Mouse (Mus musculus): ENCODE measurements around the gene Dnase2a.

The Dnase2a gene

GRCm38 (mm10) chr8:84936962-84937546, 28.7 kb downstream of the Dnase2a start, which contains the start of gene Mast1:
Gene Mast1, minus strand, starts transcription at chr8:84937359.
- peak; percentile 57 to 58 for DNase-seq (ENCODE audit: low spot score in 2 of 2)

GRCm38 (mm10) chr8:84937620-84938485, 29.5 kb downstream of the Dnase2a start:
- no peak for DNase-seq (ENCODE audit: low spot score in 2 of 2)

GRCm38 (mm10) chr8:84943699-84944098, 35.3 kb downstream of the Dnase2a start:
- no peak for DNase-seq (ENCODE audit: low spot score in 2 of 2)

- DNase-seq (ENCODE audit: low spot score in 2 of 2), result peak in 1 of 2 experiments; percentile 66
These were observed 36.3 kb downstream of the Dnase2a start for GRCm38 (mm10) chr8:84944478-84945160.

GRCm38 (mm10) chr8:84945235-84945632, 36.9 kb downstream of the Dnase2a start:
- peak; percentile 83 to 85 for DNase-seq (ENCODE audit: low spot score in 2 of 2)

- no peak for DNase-seq (ENCODE audit: low spot score in 2 of 2)
These were observed 37.5 kb downstream of the Dnase2a start for GRCm38 (mm10) chr8:84945633-84946527.

GRCm38 (mm10) chr8:84946528-84947240, 38.3 kb downstream of the Dnase2a start, which contains the start of gene Rtbdn:
Gene Rtbdn, plus strand, starts transcription at chr8:84946991.
- DNase-seq (ENCODE audit: low spot score in 2 of 2), result no peak

GRCm38 (mm10) chr8:84947241-84947545, 38.8 kb downstream of the Dnase2a start:
- DNase-seq (ENCODE audit: low spot score in 2 of 2), result no peak

GRCm38 (mm10) chr8:84949753-84950152, 41.4 kb downstream of the Dnase2a start:
- no peak for DNase-seq (ENCODE audit: low spot score in 2 of 2)

- DNase-seq (ENCODE audit: low spot score in 2 of 2), result no peak
These were observed 44.4 kb downstream of the Dnase2a start for GRCm38 (mm10) chr8:84952612-84953255.

- DNase-seq (ENCODE audit: low spot score in 2 of 2), result peak in 1 of 2 experiments; percentile 58
These were observed 48.4 kb downstream of the Dnase2a start for GRCm38 (mm10) chr8:84956768-84957167.

- DNase-seq (ENCODE audit: low spot score in 2 of 2), result no peak
These were observed 51.5 kb downstream of the Dnase2a start for GRCm38 (mm10) chr8:84959811-84960210.

- DNase-seq (ENCODE audit: low spot score in 2 of 2), result no peak
These were observed 55.6 kb downstream of the Dnase2a start for GRCm38 (mm10) chr8:84963952-84964351.

GRCm38 (mm10) chr8:84965731-84966291, 57.5 kb downstream of the Dnase2a start:
- peak; percentile 95 to 96 for DNase-seq (ENCODE audit: low spot score in 2 of 2)

- no peak for DNase-seq (ENCODE audit: low spot score in 2 of 2)
These were observed 58.2 kb downstream of the Dnase2a start for GRCm38 (mm10) chr8:84966603-84967002.

- DNase-seq (ENCODE audit: low spot score in 2 of 2), result no peak
These were observed 59.4 kb downstream of the Dnase2a start for GRCm38 (mm10) chr8:84967532-84968304.

GRCm38 (mm10) chr8:84968650-84969049, 60.3 kb downstream of the Dnase2a start:
- DNase-seq (ENCODE audit: low spot score in 2 of 2), result no peak

GRCm38 (mm10) chr8:84969241-84970134, 61.1 kb downstream of the Dnase2a start, which contains the start of the genes Gm49661, Prdx2 and Rnaseh2a:
Gene Gm49661, minus strand, starts transcription at chr8:84969433.
Gene Prdx2, plus strand, starts transcription at chr8:84969587.
Gene Rnaseh2a, minus strand, starts transcription at chr8:84969767.
- DNase-seq (ENCODE audit: low spot score in 2 of 2), result peak in 1 of 2 experiments; percentile 64
